Mouse (Mus musculus) heart, adult 2 months (tissue): Measurements from ENCODE around the gene Mlc1.

Experiments used
- CTCF ChIP-seq: fragments of 200-600 bp; IDR thresholded peaks from 2 replicates; pipeline ENCODE4 v1.8.1; 2022; ENCODE audit warnings: antibody characterized with exemption, mild to moderate bottlenecking, moderate library complexity
- POLR2A ChIP-seq: fragments of 200-500 bp; IDR thresholded peaks from 2 replicates; pipeline ENCODE4 v1.6.1; 2011; ENCODE audit warnings: mild to moderate bottlenecking, low read depth, low read length, control low read depth; ENCODE audit not compliant: insufficient read depth

DNA sequence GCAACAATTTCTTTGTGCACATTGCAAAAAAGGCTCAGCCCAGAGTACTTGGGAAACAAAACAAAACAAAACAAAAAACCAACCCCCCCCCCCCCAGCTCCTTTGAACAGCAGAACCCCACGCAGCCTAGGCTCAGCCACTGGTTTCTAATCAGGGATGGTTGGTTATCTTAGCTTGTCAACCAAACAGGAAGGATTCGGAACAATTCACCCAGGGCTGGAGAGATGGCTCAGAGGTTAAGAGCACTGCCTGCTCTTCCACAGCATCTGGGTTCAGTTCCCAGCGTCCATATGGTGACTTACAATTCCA is 285 bp upstream of the Mlc1 start:
- TF ChIP-seq CTCF (no peak), POLR2A (no peak)
